Mouse (Mus musculus) left cerebral cortex, postnatal 10 days (tissue): ENCODE measurements at regions not wholly inside any gene's neighbourhood (a gene's known extent, or its start where the extent isn't known, plus 50 kb on each side); places are given as distances from the start of the nearest gene placed in this dataset.
A peak's percentile ranks its signal among the peaks of the same experiment; 100 is the strongest.

Experiments used
- DNase-seq, 2 experiments: peaks; one replicate each; pipeline ENCODE4 v3.0.0; 2021 to 2022; ENCODE audit warnings: low spot score in 2 of 2, mixed read lengths in 1 of 2; ENCODE audit errors: extremely low spot score in 1 of 2
- intact Hi-C: fragments of 180-260 bp; cut with DNase I; formaldehyde crosslinking; loops from one replicate; pipeline ENCODE4 v1.15.1; 2025

DNA sequence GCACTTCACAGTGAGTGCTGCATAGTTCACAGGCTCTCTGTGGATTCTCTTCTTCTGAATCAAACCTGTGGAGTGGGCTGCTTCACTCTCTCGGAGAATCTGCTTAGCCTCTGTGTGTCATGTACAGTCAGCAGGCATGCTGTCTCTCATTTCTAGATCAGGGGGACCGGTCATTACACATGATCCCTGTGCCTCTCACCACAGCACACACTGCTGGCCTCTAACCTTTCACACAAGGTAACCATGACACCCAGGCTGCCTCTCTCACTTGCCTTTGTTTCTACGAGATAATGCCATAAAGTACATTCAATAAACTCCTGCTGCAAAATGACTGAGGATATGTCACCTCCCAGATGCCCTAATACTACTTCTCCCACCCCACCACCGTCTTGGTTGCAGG lies 237.2 kb upstream of the Fermt1 start:
- DNase-seq = no peak
- intact Hi-C loops = no loop called here

DNA sequence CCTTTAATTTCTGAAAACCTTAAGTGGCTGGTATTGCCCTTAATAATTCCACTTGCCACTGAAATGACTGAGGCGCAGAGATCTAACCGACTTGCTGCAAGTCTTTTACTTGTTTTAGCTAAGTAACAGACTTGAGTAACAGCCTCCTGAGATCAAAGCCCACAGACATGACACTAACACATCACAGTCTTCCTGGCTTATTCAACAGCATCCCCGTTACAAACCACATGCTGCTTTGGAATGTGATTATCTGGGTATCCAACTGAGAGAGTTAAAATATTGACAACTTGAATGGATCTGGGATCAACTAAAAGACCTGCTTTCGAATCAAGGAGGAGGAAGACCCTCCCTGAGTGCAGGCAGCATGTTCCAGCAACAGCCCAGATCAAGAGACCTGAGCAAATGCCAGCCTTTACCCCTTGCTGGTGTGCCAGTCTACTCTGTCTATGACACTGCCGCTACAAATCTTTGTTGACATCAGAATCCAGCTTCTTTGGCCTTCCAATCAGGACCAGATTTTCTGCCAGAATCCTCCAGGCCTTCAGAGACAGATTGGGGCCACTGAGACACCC lies 258.7 kb upstream of the Fermt1 start:
- intact Hi-C loops = no loop called here
- DNase-seq = no peak

DNA sequence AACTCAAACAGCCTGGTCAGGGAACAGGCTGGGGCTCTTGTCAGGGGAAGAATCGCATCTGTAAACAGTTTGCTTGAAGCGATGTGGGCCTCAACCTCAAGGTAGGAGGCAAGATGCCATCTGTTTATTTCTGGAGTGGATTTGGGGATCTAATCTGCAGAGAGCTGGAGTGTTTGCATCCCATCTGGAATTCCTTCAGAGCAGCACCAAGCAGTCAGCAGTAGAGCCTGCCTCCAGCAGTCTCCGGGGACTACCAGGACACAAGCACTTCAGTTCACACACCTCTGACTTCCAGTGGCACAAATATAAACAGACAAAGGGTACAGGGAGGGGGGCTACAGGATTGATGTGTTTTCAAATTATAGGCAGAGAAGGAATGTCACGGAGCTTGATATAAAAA lies 262.8 kb upstream of the Fermt1 start:
- no peak for DNase-seq
- intact Hi-C loops = no loop called here

- intact Hi-C loops = no loop called here
- no peak for DNase-seq
Measured at GRCm38 (mm10) chr2:133221762-133222556, 276.3 kb upstream of the Fermt1 start.

GRCm38 (mm10) chr2:133235175-133235920 lies 289.6 kb upstream of the Fermt1 start:
- peak in 1 of 2 experiments; percentile 31 for DNase-seq
- intact Hi-C loops = no loop called here

GRCm38 (mm10) chr2:133252131-133252530 lies 299.8 kb upstream of the Bmp2 start:
- DNase-seq = no peak
- intact Hi-C loops = no loop called here

- intact Hi-C loops = no loop called here
- DNase-seq = no peak
Measured at GRCm38 (mm10) chr2:133274424-133274823, 277.5 kb upstream of the Bmp2 start.

- intact Hi-C loops = no loop called here
- no peak for DNase-seq
Measured at GRCm38 (mm10) chr2:133278546-133278945, 273.4 kb upstream of the Bmp2 start.

DNA sequence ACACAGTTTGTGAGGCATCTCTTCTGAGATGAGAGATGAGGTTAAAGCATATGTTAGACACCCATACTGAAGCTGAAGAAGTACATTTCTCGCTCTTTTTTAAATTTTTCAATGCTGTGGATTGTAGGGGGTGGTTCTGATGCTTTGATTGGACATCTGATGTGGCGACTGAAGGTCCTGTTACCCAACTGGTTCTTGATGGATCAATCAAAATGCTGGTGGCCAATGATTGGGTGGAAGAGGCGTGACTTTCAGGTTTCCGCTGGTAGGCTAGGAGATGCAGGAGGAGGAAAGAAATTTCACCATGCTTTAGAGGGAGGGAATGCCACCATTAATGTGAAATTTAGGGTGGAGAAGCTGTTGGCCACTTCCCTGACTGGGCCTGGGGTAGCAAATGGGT lies 272.7 kb upstream of the Bmp2 start:
- intact Hi-C loops = no loop called here

GRCm38 (mm10) chr2:133282692-133283091 lies 269.3 kb upstream of the Bmp2 start:
- intact Hi-C loops = no loop called here

More for the DNA sequence above, 272.7 kb upstream of the Bmp2 start:
- no peak for DNase-seq

DNA sequence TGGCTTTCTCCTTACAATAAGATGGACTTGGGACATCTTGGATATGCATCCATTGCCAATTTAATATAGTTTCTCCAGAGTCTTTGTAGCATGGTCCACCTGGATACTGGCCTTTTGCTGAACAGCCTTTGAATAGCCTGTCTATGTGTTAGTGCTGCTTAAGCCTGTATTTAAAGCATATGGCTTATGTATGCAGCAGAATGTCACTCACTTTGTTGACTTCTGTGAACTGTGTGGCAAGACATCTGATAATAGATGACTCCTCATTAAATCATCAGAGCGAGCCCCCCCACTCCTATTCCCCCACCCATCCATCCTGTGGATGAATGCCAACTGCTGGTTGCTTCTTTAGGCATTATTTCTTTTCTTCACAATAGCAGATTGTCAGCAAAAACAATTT lies 268.2 kb upstream of the Bmp2 start:
- no peak for DNase-seq
- intact Hi-C loops = no loop called here

More at GRCm38 (mm10) chr2:133282692-133283091, 269.3 kb upstream of the Bmp2 start:
- DNase-seq = no peak

- DNase-seq = peak in 1 of 2 experiments; percentile 41
- intact Hi-C loops = no loop called here
Measured at GRCm38 (mm10) chr2:133294136-133294535, 257.8 kb upstream of the Bmp2 start.

DNA sequence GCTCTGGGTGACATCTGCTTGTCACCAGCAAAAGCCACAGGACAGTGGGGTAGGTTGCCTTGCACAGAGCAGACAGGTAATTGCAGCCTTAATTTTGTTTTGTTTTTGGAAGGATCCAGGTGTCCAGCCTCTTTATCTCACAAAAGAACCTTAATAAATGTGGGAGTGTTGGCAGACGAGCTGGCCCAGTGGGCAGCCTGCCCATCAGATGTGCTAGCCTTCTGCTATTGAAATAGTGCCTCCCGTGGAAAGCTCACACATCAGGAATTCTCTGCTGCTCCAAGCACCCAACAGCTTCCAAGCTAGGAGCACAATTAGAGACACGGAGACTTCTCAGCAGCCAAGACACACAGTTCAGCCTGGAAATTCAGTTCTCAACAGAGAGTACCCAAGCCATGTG lies 246.0 kb upstream of the Bmp2 start:
- intact Hi-C loops = no loop called here
- DNase-seq = peak in 1 of 2 experiments; percentile 39

GRCm38 (mm10) chr2:133311001-133311400 lies 241.0 kb upstream of the Bmp2 start:
- no peak for DNase-seq
- intact Hi-C loops = no loop called here

DNA sequence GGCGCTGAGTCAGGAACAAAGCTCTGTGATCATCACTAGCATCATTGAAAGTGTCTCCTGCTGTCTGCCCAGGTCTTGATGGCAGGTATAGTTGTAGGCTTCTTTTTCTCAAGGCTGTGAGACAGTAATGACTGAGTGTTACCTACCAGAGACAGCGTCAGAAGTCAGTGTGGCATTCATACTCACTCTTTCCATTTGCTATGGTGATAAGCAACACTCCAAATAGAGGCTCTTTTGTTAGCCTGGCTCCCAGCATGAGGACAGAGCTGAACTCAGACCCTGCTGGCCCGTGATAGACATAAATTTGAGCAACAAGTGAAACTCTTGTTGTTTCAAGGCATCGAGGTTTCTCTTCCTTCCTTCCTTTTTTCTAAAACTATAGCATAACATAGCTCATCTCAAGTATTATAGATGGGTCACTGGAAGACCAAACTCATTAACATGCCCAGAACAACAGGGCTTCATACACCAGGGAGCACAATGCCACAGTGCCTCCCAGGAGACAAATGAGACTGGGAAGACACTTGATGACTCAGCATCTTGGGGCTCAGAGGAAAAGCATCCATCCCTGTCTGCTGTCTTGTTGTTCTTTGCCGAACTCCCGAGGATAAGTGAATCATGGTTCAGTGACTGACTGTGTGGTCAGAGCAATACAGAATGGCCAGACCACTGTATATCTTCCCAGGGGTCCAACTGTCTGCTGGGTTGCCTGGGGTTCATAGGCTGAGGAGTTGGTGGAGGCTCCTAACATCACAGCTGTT lies 225.5 kb upstream of the Bmp2 start:
- DNase-seq = no peak
- intact Hi-C loops = no loop called here

GRCm38 (mm10) chr2:133327653-133328052 lies 224.3 kb upstream of the Bmp2 start:
- DNase-seq = no peak
- intact Hi-C loops = no loop called here

DNA sequence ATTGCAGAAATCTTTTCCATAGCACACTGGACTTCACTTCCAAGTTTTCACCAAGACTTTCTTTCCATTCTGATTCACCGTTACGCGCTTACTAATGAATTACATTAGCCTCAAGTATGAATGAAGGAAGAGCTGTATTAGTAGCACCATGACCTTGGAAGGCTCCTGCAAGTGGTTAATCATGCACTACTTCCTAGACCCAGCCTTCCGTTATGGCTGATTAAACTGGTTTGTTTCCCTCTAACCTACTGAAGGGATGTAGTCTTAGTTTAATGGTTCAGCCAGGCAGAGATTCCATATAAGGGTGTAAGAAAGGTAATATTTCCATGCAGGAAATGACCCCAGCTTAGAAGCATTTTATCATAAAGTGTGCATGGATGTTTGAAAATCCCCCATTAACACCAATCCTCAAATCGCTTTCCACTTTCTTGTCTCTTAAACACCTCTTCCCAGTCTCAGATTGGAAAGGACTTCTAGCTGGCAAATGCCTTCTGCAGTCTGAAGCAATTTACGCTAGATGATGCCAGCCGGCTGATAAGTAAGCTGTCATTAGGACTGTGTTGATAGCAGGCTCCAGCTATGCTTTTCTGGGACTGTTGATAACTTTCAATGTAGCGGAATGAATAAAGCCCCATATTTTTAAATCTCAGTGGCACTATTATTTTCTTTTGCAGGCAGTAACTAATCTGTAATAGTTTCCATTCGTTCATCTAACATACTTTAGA lies 215.6 kb upstream of the Bmp2 start:
- intact Hi-C loops = no loop called here

DNA sequence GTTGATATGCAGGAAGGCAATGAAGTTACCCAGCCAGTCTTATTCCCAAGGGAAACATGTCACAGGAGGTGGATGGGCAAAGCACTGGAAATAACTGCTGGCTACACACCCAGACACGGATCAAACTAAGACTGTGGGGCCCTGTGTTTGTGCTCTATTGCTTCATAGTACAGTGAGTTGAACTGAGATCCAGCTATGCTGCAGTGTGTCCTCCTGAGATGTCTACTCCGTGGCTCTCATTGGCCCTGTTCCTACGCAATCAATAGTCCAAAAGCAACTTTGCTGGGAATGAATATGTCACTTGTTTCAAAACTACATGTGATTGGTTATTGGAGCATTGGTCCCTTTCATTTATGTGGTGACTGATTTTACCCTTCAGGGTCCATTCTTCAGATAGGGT lies 213.8 kb upstream of the Bmp2 start:
- intact Hi-C loops = no loop called here
- DNase-seq = no peak

More for the DNA sequence above, 215.6 kb upstream of the Bmp2 start:
- no peak for DNase-seq

DNA sequence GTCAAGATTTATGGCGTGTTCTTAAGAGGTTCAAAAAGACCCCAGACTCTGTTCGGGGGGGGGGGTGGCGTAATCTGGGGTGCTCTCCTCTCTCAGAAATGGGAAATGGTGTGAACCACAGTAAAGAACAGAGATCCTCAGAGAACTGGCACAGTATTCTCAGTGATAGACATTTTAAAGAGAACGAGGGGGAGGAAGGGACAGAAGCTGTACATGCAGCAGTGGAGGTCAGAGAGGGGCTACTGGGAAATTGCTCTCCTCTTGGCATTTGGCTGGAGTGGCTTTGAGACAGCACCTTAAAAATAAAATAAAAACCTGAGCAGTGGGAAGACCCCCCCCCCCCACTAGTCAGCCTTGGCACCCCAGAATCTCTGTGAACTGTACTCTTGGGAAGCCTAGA lies 210.6 kb upstream of the Bmp2 start:
- intact Hi-C loops = no loop called here
- DNase-seq = no peak
